Mouse (Mus musculus): ENCODE results near the gene Sema4b. TPM values are rescaled to one million over a fixed set of nuclear protein-coding genes. Genes with fewer than 3 reads are reported as not detected.

The Sema4b gene
- polyA plus RNA-seq, 1 experiment from 2014 or later = 20.9 TPM

DNA sequence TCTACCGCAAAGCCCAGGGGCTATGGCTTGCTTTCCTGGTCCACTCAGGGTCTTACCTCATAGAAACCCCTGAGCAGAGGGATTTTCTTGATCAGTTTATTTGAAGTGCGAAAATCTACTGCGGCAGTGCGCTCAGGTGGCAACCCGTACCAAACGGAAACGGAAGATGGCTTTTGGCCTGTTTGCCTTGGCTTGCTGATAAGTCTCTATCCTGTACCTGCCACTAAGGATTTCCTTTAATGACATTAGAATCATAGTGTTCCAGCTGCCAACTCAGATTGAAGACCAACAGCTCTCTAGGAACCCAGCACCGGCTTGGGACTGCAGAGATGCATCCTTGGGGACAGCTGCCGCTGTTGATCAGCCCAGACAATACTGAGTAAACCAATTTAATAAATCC lies 47.2 kb downstream of the Sema4b start:
- Histone ChIP-seq H3K9ac (peak overlapping the region; percentile 23; the same call in 1 of the 2 replicates), H3K4me2 (replicated peaks) (peak overlapping the region; percentile 80), H3K36me3 (peaks cover 8% of the 10 kb centered on the region), H3K9me3 (replicated peaks) (no peaks in the 10 kb centered on the region), H3K4me3 (no peak overlapping the region), H3K4me1 (peaks cover 20% of the 10 kb centered on the region), H3K27me3 (no peaks in the 10 kb centered on the region; the same call in 1 of the 2 replicates), H3K27ac (no peak overlapping the region)
- no peak for ATAC-seq (ENCODE audit: low FRiP score)
- WGBS = 79% methylated on average over 9 of the region's 9 CpGs

DNA sequence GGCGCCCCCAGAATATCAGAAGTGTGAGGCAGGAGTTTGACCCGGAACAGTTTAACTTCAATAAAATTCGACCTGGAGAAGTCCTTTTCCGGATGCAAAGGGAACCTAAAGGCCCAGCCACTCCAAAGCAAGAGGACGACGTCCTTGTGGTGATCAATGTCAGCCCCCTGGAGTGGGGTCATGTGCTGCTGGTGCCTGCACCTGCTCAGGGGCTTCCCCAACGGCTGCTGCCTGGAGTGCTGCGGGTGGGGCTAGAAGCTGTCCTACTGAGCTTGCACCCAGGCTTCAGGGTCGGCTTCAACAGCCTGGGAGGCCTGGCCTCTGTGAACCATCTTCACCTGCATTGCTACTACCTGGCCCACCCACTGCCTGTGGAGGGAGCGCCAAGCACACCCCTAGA lies 51.9 kb downstream of the Sema4b start:
- peaks cover 9% of the 10 kb centered on the region for H3K4me1 ChIP-seq
- H3K4me2 ChIP-seq (replicated peaks) = no peak overlapping the region
- H3K9ac ChIP-seq = no peak overlapping the region
- H3K27me3 ChIP-seq = no peaks in the 10 kb centered on the region
- no peaks in the 10 kb centered on the region for H3K9me3 ChIP-seq (replicated peaks)
- WGBS = 88% methylated on average over 10 of the region's 10 CpGs
- no peak overlapping the region for H3K4me3 ChIP-seq
- H3K27ac ChIP-seq = no peak overlapping the region
- H3K36me3 ChIP-seq = peaks cover 24% of the 10 kb centered on the region
- no peak for ATAC-seq (ENCODE audit: low FRiP score)

DNA sequence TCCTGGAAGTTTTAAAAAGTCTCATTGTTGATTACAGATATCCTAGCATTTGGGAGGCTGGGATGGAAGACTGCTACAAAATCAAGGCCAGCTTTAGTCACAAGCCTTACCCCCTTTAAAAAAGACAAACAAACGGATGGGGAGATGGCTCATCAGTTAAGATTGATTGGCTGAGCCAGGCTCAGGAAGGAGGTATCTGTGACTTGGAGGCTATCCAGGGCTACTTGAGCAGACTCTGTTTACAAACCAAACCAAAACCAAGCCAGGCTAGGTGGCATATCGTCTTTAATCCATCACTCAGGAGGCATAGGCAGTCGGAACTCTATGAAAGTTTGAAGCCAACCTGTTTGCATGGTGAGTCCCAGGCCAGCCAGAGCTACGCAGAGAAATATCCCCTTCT lies 55.0 kb downstream of the Sema4b start:
- ATAC-seq (ENCODE audit: low FRiP score) = no peak
- Histone ChIP-seq H3K36me3 (peaks cover 24% of the 10 kb centered on the region), H3K4me1 (no peaks in the 10 kb centered on the region), H3K9ac (no peak overlapping the region), H3K9me3 (replicated peaks) (no peaks in the 10 kb centered on the region), H3K27ac (no peak overlapping the region), H3K27me3 (no peaks in the 10 kb centered on the region), H3K4me2 (replicated peaks) (no peak overlapping the region), H3K4me3 (no peak overlapping the region)
- 91% methylated on average over 4 of the region's 4 CpGs for WGBS

DNA sequence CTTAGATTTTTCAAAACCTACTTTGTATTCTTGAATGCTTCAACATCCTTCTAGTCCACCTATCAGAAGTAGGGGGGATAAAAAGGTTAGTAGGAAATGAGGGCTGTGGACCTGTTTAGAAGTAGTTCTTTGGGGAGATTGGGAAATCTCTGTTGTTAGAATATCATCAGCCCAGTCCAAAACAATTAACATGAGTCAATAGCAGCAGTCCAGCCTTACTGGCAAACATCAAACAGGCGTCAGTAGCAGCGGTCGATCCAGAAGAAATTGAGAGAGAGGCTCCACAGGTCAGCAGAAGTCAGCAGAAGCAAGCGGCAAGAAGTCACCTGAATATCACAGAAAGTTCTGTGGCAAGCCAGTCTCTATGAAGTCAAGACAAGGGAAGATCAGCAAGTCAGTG lies 58.2 kb downstream of the Sema4b start:
- H3K36me3 ChIP-seq = peaks cover 8% of the 10 kb centered on the region; the same call in 1 of the 2 replicates
- no peak for ATAC-seq (ENCODE audit: low FRiP score)
- H3K9me3 ChIP-seq (replicated peaks) = no peaks in the 10 kb centered on the region
- no peak overlapping the region for H3K4me3 ChIP-seq
- no peak overlapping the region for H3K4me2 ChIP-seq (replicated peaks)
- H3K27me3 ChIP-seq = no peaks in the 10 kb centered on the region
- H3K4me1 ChIP-seq = no peaks in the 10 kb centered on the region
- H3K27ac ChIP-seq = no peak overlapping the region
- H3K9ac ChIP-seq = no peak overlapping the region
- WGBS = 92% methylated on average over 4 of the region's 4 CpGs

DNA sequence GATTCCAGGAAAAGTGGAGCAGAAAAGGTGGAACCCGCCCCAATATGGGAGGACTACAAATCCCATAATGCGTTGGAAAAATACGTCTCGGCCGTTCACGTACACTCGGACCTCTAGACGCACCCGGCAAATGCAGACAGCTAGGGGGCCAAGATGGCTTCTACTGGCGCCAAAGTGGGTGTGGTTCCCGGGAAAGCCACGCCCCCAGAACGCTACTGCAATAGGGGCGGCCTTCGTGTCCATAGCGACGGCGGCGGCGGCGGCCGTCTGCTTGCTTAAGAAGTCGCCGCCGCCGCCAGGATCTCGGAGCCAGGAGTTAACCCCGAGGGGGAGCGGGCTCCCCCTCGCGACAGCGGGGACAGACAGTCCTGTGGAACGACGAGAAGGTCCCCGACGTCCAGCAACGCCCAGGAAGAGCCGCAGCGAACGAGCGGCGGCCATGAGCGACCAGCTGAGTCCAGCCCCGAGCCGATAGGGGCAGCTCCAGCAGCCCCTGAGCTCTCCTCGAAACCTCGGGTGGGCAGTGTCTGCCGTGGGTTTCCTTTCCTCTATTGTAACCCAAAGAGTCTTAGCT lies 59.6 kb downstream of the Sema4b start, which contains the start of gene Ttll13:
Ttll13 (plus strand) TSS at position 229 of the 574 bp plus-strand sequence.
- WGBS = under 1% methylated on average over 48 of the region's 48 CpGs
- ATAC-seq (ENCODE audit: low FRiP score) = peak; percentile 98

DNA sequence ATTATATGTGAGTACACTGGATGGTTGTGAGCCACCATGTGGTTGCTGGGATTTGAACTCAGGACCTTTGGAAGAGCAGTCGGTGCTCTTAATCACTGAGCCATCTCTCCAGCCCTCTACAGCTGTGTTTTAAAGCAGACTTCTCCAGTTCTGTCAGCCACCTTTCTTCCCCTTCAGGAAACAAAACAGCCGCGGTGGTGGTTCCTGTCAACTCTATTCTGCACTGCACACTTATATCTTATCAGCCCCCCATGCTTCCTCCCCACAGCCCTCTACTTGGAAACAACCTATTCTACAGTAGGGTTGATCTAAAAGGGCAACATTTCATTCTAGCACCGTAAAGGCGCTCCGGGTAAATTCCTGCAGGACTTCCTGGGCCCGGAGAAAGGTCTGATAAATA lies 60.2 kb downstream of the Sema4b start:
- ATAC-seq (ENCODE audit: low FRiP score) = no peak

More for the DNA sequence above, 59.6 kb downstream of the Sema4b start, which contains the start of gene Ttll13:
- Histone ChIP-seq H3K27me3 (peaks cover 2% of the 10 kb centered on the region), H3K27ac (peak within 1 kb of the TSS; percentile 84), H3K4me3 (peak within 1 kb of the TSS; percentile 45), H3K9ac (peak within 1 kb of the TSS; percentile 59), H3K9me3 (replicated peaks) (no peaks in the 10 kb centered on the region), H3K4me1 (no peaks in the 10 kb centered on the region), H3K4me2 (replicated peaks) (peak within 1 kb of the TSS; percentile 55), H3K36me3 (0 out of 2 replicates have a peak, but pooled peaks cover 2% of the 10 kb centered on the region)

DNA sequence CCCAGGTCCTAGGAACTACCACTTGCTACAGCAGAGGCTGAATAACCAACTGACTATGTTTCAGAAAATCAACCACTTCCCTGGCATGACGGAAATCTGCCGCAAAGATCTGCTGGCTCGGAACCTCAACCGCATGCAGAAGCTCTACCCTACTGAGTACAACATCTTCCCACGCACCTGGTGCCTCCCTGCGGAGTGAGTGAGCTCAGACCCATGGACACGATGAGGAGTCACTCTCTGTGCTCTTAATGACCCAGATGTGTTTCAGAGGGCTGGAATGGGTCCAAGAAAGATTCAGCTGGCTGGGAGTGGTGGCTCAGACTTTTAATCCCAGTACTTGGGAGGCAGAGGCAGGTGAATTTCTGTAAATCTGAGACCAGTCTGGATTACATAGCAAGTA lies 65.8 kb downstream of the Sema4b start:
- Histone ChIP-seq H3K27ac (no peak overlapping the region), H3K4me1 (no peaks in the 10 kb centered on the region), H3K9me3 (replicated peaks) (no peaks in the 10 kb centered on the region), H3K9ac (no peak overlapping the region), H3K27me3 (peaks cover 26% of the 10 kb centered on the region), H3K4me3 (no peak overlapping the region), H3K4me2 (replicated peaks) (no peak overlapping the region), H3K36me3 (no peaks in the 10 kb centered on the region)
- no peak for ATAC-seq (ENCODE audit: low FRiP score)
- WGBS = 78% methylated on average over 7 of the region's 7 CpGs

More for the DNA sequence above, 60.2 kb downstream of the Sema4b start:
- no peaks in the 10 kb centered on the region for H3K4me1 ChIP-seq
- H3K36me3 ChIP-seq = no peaks in the 10 kb centered on the region
- 69% methylated on average over 7 of the region's 7 CpGs for whole genome bisulfite sequencing
- H3K27ac ChIP-seq = peak overlapping the region; percentile 84; the same call in 1 of the 2 replicates
- peak overlapping the region; percentile 55 for H3K4me2 ChIP-seq (replicated peaks)
- H3K27me3 ChIP-seq = peaks cover 6% of the 10 kb centered on the region
- no peaks in the 10 kb centered on the region for H3K9me3 ChIP-seq (replicated peaks)
- H3K4me3 ChIP-seq = peak overlapping the region; percentile 45
- H3K9ac ChIP-seq = no peak overlapping the region

DNA sequence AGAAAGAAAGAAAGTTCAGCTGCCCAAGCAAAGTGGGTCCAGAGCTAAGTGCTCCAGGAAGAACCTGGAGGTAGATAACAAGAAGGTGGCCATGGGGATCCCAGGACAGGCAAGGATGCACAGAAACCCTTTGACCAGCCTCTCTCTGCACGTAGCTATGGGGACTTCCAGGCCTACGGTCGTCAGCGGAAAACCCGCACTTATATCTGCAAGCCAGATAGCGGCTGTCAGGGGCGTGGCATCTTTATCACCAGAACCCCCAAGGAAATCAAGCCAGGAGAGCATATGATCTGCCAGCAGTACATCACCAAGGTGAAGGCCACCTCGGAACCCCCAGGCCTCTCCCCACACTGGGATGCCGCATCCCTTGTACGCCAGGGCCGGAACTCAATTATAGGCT lies 66.2 kb downstream of the Sema4b start:
- Histone ChIP-seq H3K36me3 (no peaks in the 10 kb centered on the region), H3K4me2 (replicated peaks) (no peak overlapping the region), H3K27ac (no peak overlapping the region), H3K4me1 (no peaks in the 10 kb centered on the region), H3K27me3 (peaks cover 30% of the 10 kb centered on the region), H3K4me3 (no peak overlapping the region), H3K9me3 (replicated peaks) (no peaks in the 10 kb centered on the region), H3K9ac (no peak overlapping the region)
- no peak for ATAC-seq (ENCODE audit: low FRiP score)
- WGBS = 87% methylated on average over 11 of the region's 11 CpGs

DNA sequence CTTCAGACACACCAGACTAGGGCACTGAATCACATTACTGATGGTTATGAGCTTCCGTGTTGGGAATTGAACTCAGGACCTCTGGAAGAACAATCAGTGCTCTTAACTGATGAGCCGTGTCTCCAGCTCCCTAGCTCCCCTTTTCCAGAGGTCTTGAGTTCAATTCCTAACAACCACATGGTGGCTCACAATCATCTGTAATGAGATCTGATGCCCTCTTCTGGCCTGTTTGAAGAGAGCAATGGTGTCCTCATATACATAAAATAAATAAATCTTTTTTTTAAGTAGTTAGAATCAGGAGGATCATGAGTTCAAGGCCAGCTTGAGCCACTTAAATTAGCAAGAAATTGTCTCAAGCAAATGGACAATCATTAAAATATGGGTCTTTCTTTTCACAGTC lies 69.3 kb downstream of the Sema4b start:
- no peak overlapping the region for H3K4me2 ChIP-seq (replicated peaks)
- 71% methylated on average over 2 of the region's 2 CpGs for WGBS
- H3K36me3 ChIP-seq = no peaks in the 10 kb centered on the region
- H3K4me1 ChIP-seq = peaks cover 4% of the 10 kb centered on the region; the same call in 1 of the 2 replicates
- no peaks in the 10 kb centered on the region for H3K9me3 ChIP-seq (replicated peaks)
- H3K9ac ChIP-seq = no peak overlapping the region
- no peak overlapping the region for H3K27ac ChIP-seq
- no peak overlapping the region for H3K4me3 ChIP-seq
- no peak for ATAC-seq (ENCODE audit: low FRiP score)
- peaks cover 50% of the 10 kb centered on the region for H3K27me3 ChIP-seq

DNA sequence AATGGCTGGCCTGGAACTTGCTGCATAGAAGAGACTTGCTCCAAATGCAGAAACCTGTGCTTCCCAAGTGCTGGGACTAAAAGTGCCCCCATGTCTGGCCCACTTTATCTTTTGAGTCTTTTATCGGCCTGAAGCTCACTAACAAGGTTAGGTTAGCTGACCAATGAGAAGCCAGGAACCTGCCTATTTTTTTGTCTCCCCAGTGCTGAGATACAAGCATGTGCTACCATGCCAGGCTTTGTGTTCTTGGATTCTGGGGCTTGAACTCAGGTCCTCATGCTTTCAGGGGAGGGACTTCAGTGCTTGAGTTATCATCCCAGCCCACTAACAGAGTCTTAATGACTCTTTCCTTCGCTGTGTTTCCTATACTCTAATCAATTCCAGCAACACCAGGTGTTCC lies 71.1 kb downstream of the Sema4b start:
- no peak for ATAC-seq (ENCODE audit: low FRiP score)
- Histone ChIP-seq H3K4me1 (peaks cover 13% of the 10 kb centered on the region), H3K27me3 (peaks cover 44% of the 10 kb centered on the region), H3K27ac (no peak overlapping the region), H3K4me2 (replicated peaks) (no peak overlapping the region), H3K9me3 (replicated peaks) (no peaks in the 10 kb centered on the region), H3K9ac (no peak overlapping the region), H3K4me3 (no peak overlapping the region), H3K36me3 (no peaks in the 10 kb centered on the region)
- 67% methylated on average over 2 of the region's 2 CpGs for WGBS

DNA sequence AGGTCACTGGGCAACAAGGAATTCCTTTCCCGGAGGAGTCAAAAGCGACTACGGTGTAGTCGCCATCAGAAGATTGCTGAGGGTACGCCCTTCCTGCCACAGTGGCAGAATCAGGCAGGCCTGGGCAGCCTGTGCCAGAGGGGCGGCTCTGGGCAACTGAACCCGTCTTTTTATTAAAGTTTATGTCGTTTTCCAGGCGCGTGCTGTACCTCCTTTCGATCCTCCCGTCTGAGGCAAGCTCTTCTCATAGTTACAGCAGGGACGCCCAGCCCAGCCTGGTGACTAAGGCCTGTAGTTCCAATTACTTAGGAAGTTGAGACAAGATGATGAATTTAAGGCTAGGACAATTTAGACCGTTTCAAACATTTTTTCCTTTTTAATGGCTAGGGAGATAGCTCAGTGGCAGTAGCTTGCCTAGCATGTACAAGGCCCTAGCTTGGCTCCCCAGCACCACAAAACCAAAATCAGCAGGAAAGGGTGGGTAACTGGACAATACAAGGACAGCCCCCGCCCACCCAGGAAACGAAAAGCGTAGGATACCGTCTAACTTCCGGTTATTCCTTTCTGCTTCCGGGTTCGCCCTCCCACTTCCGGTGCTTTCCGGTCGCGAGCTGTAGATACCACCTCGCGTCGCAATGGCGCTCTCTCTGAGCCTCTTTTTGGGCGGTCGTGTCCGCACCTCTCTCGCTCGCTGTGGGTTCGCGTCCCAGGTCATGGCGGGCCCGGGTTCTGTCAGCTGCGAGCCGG lies 74.2 kb downstream of the Sema4b start, which contains the start of gene Ngrn:
Ngrn (plus strand) TSS at position 591 of the 747 bp plus-strand sequence.
- peak; percentile 88 for ATAC-seq (ENCODE audit: low FRiP score)
- no peaks in the 10 kb centered on the region for H3K9me3 ChIP-seq (replicated peaks)
- H3K4me1 ChIP-seq = peaks cover 13% of the 10 kb centered on the region
- WGBS = 24% methylated on average over 40 of the region's 40 CpGs
- H3K4me2 ChIP-seq (replicated peaks) = peak within 1 kb of the TSS; percentile 87
- peak within 1 kb of the TSS; percentile 78 for H3K9ac ChIP-seq
- peak within 1 kb of the TSS; percentile 78 for H3K27ac ChIP-seq
- peaks cover 20% of the 10 kb centered on the region for H3K36me3 ChIP-seq
- peak within 1 kb of the TSS; percentile 89 for H3K4me3 ChIP-seq
- peaks cover 33% of the 10 kb centered on the region for H3K27me3 ChIP-seq

DNA sequence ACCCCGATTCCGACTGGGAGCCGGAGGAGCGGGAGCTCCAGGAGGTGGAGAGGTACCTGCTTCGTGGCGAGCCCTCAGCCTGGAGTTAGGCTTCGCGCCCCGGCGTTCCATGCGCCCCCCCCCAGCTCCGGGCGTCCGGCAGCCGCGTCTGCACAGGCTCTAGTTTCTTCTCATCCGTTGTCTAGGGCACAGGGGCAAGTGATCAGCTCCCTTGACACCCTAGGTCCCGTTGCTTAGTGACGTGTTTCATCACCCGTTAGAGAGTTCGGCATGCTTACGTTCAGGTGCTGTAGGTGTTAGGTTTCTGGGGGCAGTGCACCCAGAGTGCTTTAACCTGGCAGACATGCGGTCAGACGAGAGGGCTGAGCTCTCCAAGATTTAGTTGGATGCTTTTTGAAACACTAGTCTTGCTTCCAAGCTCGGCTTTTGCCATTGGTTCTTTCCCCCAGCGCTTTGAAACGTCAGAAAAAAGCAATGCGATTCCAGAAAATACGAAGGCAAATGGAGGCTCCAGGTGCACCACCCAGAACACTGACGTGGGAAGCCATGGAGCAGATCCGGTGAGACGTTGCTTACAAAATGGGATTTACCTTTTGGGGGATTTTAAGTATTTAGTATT lies 74.8 kb downstream of the Sema4b start:
- 2% methylated on average over 32 of the region's 32 CpGs for WGBS
- Histone ChIP-seq H3K27ac (peak overlapping the region; percentile 78), H3K9ac (peak overlapping the region; percentile 78), H3K27me3 (peaks cover 33% of the 10 kb centered on the region), H3K4me3 (peak overlapping the region; percentile 89), H3K4me1 (peaks cover 13% of the 10 kb centered on the region), H3K36me3 (peaks cover 26% of the 10 kb centered on the region), H3K9me3 (replicated peaks) (no peaks in the 10 kb centered on the region), H3K4me2 (replicated peaks) (peak overlapping the region; percentile 87)
- ATAC-seq (ENCODE audit: low FRiP score) = peak; percentile 33
